Mouse (Mus musculus): Measurements from ENCODE around the gene Krtap12-1.
"Not testable (repeated sequence)": the region's sequence is repeated elsewhere in the genome, so short reads cannot be mapped to it uniquely, and the experiment has no call there.

Krtap12-1 gene

DNA sequence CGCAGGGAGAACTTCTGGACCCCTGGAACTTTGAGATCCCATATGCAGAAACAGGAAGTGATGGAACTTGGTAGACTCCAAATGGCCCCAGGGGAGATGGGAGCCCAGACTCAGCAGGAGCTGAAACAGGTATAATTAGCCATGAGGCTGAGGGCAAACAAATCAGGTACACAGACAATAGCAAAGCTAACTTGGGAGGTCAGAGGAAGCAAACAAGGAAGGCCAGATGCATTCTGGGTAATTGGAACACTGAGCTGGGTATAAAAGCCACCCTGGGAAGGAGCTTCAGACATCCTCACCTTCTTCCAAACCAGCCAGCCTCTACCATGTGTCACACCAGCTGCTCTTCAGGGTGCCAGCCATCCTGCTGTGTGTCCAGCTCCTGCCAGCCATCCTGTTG is at the start of gene Krtap12-1:
TSS of gene Krtap12-1 (plus strand) at position 301 of the 400 bp plus-strand sequence.
- in situ Hi-C loops (cut with MboI, MseI) = not testable (repeated sequence)

DNA sequence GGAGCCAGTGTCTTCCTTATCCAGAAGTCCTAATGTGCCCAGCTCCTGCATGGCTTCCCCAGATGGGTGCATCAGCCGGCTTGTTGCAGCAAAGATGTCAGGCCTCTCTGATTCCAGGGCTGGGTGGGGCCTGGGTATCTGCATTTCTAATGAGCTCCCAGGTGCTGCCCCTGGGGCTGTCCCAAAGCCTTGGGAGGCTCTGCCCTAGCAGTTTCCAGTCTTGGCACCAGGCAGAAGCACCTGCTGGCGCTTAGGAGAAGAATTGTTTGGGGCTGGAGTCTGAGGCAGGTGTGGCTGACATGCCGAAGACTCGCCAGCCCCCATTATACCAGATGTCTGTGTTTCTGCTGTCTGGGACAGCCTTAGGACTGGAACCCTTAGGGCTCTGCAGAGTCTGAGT is 49.7 kb upstream of the Krtap12-1 start:
- in situ Hi-C loops (cut with MboI, MseI) = loop anchor here in 1 of 2 experiments (10.0 kb wide), 1 partner anchor 1426 kb away; no protein-coding TSS in a partner anchor

DNA sequence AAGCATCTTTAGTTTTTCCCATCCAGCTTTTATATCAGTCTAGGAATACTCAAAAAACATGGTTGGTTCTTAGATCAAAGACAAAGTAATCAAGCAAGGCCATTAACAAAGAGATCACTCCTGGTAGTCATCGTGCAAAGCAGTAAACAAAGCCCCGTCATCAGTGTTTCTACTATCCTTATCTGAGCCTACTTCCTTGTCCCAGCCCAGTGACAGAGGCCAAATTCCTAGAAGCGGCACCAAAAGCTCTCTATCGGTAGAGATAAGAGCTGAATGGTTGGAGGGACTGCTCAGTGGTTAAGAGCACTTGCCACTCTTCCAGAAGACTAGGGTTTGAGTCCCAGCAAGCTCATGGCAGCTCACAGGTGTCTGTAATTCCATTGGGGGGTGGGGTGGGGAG is 48.9 kb upstream of the Krtap12-1 start:
- in situ Hi-C loops (cut with MboI, MseI) = loop anchor here in 1 of 2 experiments (10.0 kb wide), 1 partner anchor 1427 kb away; no protein-coding TSS in a partner anchor

DNA sequence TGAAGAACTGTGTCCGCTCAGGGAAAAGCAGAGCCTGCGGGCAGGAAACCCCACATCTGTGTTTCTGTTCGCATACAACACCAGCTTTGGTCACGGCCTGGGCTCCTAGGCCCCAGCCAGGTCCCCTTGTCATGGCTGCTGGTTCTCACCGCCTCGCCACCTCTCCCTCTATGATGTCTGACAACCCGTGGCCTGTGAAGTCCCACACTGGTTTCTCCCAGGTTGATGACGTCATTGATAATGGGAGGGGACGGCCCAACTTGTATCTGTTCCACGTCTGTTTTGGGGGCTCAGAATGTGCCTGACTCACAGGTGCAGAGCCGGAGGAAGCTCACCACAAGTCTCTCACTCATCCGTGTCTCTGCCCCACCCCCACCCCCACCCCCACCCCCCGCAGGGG is 46.6 kb upstream of the Krtap12-1 start:
- in situ Hi-C loops (cut with MboI, MseI) = loop anchor here in 1 of 2 experiments (10.0 kb wide), 1 partner anchor 1429 kb away; no protein-coding TSS in a partner anchor

DNA sequence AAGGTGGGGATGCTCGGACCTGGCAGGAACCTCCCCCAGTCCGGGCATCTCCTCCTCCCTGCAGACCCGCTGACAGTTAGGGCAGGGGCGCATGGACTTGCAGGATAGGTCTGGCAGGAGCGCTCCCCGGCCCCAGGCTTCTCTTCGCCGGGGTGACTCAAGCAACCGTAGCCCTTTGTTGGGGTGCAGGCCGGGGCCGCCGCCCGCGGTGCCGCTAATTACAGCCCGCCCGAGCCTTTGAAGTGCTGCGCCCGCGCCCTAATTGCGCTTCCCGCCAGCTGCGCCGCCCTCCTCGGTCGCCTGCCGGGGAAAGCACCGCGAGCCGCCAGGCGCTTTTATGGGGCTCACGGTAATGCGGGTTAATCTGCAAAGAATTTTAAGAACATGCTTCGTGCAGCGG is 42.8 kb upstream of the Krtap12-1 start:
- in situ Hi-C loops (cut with MboI, MseI) = loop anchor here in 1 of 2 experiments (10.0 kb wide), 1 partner anchor 1433 kb away; no protein-coding TSS in a partner anchor

DNA sequence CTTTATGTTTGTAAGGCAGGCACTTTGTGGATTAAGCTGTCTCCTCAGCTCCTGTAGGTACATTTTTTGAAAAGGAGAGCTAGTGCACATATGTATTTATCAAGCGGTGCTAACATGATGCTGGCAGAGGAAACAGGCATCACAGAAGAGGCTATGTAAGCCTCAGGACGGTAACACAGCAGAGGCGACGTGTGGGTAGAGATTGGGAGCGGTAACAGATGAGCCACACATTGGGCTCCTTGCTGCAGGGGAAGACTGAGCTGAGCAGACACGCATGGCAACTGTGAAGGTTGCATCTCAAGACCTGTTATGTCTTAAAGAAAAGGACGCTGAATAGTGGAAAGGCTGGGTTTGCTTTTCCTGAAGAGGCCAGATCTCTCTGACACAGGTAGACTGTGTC is 37.4 kb upstream of the Krtap12-1 start:
- in situ Hi-C loops (cut with MboI, MseI) = no loop called here

DNA sequence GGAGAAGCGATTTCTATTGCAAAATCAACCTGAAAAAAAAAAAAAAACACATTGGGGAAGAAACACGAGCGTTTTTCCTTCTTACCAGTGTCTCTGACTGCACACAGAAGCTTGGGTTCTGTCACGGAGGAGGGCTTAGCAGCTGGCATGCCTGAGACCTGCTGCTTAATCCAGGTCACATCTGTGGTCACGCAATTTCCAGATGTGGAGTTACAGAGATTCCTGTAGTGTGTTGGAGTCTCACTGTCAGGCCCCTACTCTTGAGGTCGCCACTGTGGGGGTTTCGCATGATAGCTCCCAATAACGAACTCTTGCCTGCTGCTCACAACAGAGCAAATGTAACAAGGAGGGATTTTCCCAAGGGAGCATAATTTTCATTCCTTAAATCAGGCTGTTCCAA is 36.2 kb upstream of the Krtap12-1 start:
- in situ Hi-C loops (cut with MboI, MseI) = no loop called here

DNA sequence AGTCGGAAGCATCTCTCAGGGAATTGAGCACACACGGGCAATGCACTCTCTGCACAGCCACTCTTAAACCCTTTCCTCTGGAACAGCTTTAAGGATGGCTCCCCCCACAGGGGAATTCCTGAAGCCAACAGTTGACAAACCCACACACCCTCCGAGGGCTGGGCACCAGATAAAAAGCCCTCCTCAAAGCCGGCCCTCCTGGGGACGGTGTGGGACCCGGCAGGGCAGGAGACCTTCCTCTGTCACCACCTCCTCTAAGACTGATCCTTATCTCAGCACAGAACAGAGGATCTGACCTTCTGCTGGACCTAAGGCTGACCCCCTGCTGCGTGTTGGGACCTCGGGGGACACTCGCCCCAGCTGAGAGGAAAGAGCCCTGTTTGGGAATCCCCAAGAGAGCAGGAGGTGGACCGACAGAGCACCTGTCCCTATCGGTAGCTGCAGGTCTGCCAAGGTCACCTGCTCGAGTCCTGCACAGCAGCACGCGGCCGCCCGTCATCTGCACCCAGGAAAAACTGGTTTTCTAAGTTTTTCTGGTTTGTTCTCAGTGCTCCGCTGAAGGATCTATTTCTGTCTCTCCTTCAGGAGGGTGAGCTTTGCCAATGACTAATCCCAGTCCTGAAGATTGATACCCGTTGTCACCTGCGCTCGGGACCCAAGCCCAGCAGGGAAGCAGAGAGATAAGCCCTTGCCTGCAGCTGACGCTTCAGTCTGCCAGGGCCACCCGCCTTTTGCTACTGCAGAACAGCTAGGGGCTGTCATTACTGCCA is 34.3 kb upstream of the Krtap12-1 start, which contains the start of gene Tspear:
TSS of gene Tspear (plus strand) at position 675 of the 770 bp plus-strand sequence.
- in situ Hi-C loops (cut with MboI, MseI) = no loop called here

DNA sequence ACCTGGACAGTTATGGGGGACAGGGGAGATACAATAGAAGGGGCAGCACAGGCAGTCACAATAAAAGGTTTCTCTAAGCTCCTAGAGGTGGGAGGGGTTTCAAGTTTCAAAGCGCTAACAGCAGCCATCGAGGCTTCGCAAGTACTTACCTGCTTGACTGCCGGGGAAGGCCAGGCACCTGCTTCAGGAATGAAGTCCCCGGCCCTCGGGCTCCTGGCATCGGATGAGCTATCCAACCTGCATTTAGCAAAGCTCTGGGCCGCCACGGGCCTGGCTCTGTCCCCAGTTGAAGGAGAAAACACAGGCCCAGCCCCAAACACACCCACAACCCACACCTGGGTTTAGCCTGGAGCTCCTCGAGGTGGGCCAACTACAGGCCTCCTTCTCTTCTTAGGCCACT is 33.4 kb upstream of the Krtap12-1 start:
- in situ Hi-C loops (cut with MboI, MseI) = no loop called here

DNA sequence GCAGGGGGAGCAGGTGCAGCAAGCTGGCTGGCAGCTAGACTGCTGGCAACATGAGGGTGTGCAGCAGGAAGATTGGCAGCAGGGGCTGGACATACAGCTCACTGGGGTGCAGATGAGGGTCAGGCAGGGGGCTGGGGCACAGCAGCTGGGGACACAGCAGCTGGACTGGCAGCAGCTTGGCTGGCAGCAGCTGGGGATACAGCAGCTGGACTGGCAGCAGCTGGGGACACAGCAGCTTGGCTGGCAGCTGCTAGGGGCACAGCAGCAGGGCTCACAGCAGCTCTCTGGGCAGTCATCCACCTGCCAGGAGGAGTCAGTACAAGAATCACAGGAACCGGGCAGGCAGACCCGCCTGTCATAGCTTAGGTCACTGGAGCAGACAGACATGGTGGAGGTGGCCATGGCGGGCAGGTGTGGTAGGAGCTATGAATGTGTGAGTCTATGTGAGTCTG is 30.0 kb upstream of the Krtap12-1 start, which contains the start of gene Gm19402:
TSS of gene Gm19402 (minus strand) at position 402 of the 452 bp plus-strand sequence.
- in situ Hi-C loops (cut with MboI, MseI) = not testable (repeated sequence)

DNA sequence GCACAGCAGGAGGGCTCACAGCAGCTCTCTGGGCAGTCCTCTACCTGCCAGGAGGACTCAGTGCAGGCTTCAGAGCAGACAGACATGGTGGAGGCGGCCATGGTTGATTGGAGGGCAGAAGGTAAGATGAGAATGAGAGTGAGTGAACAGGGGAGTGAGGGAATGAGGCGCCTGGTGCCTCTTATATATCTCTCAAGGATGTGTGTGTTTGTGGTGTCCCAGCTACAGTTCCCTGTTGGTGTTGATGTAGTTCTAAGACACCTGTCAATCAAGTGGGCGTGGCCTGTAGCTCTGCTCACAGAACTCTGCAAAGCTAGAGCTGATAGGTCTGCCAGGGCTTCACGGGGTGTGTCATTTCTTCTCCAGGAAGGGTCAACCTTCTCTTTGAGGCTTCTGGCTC is 23.3 kb upstream of the Krtap12-1 start, which contains the start of gene Gm9508:
TSS of gene Gm9508 (minus strand) at position 101 of the 400 bp plus-strand sequence.
- in situ Hi-C loops (cut with MboI, MseI) = no loop called here

DNA sequence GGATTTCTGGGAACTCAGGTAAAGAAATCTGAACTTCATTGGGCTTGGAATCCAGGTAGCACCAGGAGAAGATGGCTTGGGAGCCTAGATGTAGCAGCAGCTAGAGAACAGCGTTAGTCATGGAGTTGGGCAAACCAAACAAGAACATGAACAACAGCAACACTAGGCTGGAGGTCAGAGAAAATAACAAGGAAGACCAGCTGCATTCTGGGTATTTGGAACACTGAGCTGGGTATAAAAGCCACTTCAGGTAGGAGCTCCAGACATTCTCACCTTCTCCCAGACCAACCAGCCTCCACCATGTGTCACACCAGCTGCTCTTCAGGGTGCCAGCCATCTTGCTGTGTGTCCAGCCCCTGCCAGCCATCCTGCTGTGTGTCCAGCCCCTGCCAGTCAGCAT is 14.1 kb upstream of the Krtap12-1 start, which contains the start of gene Gm10272:
TSS of gene Gm10272 (plus strand) at position 301 of the 400 bp plus-strand sequence.
- in situ Hi-C loops (cut with MboI, MseI) = no loop called here

DNA sequence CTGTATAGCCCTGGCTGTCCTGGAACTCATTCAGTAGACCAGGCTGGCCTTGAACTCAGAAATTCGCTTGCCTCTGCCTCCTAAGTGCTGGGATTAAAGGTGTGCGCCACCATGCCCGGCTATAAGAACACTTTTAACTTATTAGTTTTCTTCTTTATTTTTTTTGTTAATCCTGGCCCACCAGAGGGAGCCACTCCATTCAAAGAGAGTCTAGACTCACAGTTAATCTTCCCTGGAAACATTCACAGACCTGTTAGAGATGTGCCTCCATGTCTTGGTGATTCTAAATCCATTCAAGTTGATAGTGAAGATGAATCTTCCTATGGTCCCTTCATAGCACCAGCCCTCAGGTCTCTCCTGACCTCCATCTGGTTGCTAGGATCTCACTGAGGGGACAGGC is 10.6 kb upstream of the Krtap12-1 start:
- in situ Hi-C loops (cut with MboI, MseI) = no loop called here

DNA sequence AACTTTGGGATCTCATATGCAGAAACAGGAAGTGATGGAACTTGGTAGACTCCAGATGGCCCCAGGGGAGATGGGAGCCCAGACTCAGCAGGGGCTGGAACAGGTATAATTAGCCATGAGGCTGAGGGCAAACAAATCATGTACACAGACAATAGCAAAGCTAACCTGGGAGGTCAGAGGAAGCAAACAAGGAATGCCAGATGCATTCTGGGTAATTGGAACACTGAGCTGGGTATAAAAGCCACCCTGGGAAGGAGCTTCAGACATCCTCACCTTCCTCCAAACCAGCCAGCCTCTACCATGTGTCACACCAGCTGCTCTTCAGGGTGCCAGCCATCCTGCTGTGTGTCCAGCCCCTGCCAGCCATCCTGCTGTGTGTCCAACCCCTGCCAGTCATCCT is 9.2 kb upstream of the Krtap12-1 start, which contains the start of gene Gm10024:
TSS of gene Gm10024 (plus strand) at position 301 of the 400 bp plus-strand sequence.
- in situ Hi-C loops (cut with MboI, MseI) = not testable (repeated sequence)

DNA sequence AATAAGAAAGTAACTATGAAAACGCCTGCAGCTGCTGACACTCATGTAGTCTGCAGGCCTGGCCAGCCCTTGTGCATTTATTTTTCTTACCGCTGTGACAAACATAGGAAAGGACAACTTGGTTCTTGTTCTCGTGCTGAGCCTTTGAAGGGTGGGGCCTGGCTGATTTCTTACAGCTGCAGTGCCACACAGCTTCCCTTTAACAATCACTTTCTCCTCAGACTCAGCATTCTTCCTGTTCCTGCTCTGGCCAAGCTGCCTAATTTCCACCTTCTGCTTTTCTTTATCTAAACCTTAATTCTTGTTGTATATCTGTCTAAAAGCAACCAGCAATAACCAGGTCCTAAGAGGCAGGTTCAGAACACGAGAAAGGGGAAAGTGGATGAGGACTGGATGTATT is 6.7 kb upstream of the Krtap12-1 start:
- in situ Hi-C loops (cut with MboI, MseI) = no loop called here

DNA sequence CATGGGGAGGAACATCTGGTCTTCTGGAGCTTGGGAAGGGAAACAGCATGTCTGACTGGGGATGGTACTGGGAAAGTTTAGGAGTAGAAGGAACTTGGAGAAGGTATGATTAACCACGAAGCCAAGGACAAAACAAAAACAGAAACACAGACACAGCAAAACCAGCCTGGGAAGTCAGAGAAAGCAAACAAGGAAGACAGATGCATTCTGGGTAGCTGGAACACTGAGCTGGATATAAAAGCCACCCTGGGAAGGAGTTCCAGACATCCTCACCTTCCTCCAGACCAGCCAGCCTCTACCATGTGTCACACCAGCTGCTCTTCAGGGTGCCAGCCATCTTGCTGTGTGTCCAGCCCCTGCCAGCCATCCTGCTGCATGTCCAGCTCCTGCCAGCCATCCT is 4.9 kb upstream of the Krtap12-1 start, which contains the start of gene Gm10142:
TSS of gene Gm10142 (plus strand) at position 301 of the 400 bp plus-strand sequence.
- in situ Hi-C loops (cut with MboI, MseI) = no loop called here

DNA sequence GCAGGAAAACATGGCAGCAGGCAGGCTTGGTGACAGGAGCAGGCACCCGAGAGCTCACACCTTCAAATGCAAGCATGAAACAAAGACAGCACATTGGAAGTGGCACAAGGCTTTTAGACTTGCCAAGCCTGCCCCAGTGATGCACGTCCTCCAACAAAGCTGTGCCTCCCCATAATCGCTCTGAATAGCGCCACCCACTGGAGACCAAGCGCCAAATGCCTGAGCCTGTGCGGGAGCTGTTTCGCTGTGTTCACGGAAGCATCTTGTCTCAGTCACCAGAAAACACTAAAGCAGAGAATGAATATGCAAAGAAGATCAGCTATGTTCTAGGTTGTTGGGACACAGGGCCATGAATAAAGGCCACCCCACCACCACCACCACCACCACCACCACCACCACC is 4.5 kb downstream of the Krtap12-1 start:
- in situ Hi-C loops (cut with MboI, MseI) = no loop called here

DNA sequence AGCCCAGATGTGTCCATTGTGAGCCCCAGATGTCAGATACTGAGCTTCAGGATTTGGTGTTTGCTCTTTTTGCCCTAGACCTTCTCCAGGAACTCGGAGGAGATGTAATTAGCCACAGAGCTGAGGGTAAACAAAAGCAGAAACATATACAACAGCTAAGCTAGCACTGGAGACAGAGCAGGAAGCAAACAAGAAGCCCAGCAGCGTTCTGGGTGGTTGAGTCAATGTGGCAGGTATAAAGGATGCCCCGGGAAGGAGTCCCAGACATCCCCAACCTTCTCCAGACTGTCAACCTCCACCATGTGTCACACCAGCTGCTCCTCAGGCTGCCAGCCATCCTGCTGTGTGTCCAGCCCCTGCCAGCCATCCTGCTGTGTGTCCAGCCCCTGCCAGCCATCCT is 5.8 kb downstream of the Krtap12-1 start, which contains the start of gene Gm10100:
TSS of gene Gm10100 (plus strand) at position 301 of the 400 bp plus-strand sequence.
- in situ Hi-C loops (cut with MboI, MseI) = no loop called here

DNA sequence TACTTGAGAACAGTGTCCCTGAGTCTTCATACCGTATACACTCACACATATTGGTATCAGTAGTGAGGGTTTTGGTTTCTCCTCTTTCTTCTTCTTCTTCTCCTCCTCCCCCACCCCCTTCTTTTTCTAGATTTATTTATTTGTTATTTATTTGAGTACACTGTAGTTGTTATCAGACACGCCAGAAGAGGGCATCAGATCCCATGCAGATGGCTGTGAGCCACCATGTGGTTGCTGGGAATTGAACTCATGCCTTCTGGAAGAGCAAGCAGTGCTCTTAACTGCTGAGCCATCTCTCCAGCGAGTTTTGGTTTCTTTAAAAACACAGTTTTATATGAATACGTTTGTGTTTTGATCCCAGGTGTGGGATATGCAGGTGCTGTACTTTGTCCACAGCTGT is 7.9 kb downstream of the Krtap12-1 start:
- in situ Hi-C loops (cut with MboI, MseI) = no loop called here

DNA sequence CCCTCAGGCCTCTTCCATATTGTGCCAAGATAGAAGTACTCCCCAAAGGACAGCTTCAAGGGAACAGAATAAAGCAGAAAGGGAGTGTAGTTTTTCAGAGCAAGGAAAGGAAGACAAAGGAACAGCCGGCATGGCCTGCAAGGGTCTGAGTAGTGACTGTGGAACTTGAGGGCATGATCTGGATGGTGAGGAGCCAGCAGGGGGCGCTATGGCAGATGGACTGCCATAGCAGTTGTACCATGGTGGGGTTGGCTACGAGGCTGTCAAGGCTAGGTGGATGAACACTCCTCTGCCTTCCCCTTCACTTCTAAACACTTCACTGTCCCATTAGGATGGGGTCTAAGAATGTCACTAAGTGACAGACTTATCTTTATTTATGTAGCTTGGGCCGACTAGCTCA is 8.8 kb downstream of the Krtap12-1 start:
- in situ Hi-C loops (cut with MboI, MseI) = no loop called here

DNA sequence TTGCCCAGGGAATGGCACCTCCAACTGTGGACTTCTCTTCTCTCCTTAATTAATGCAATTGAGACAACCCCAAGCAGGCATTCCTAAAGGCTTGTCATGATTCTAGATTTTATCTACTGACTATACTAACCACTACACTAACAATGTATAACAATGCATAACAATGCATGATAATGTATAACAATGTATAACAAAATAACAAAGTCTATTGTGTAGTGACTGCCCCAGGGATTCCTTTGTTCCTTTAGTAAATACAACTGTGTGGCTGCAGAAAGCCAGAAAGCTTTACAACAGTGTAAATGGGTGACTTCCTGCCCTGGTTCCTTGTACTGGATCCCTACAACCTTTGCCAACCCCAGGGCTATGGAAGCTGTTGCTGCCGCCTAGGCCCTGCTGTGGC is 15.5 kb downstream of the Krtap12-1 start:
- in situ Hi-C loops (cut with MboI, MseI) = no loop called here

DNA sequence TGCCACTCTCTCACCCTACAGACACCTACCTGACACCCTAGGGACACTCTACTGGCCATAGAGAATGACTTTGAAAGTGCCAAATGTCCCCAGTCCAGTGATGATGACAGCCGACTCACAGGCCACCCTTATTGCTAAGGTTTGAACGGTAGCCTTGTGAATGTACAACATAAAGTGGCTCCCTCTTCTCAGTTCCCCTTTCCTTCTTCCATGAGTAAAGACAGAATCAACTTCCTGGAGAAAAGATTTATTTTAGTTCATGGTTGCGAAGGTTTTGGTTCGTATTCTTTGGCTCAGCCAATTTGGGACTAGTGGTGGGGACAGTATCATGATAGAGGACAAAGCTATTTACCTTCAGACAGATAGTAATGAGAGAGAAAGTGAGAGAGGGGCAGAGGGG is 18.5 kb downstream of the Krtap12-1 start:
- in situ Hi-C loops (cut with MboI, MseI) = no loop called here
